Mouse (Mus musculus): ENCODE results near the gene Cep295. TPM values are rescaled to one million over a fixed set of nuclear protein-coding genes. Genes with fewer than 3 reads are reported as not detected.
"Not testable (repeated sequence)": the region's sequence is repeated elsewhere in the genome, so short reads cannot be mapped to it uniquely, and the experiment has no call there.

Gene Cep295
- total RNA-seq, 2 experiments from 2014 or later, result 6.1 to 9.2 TPM

DNA sequence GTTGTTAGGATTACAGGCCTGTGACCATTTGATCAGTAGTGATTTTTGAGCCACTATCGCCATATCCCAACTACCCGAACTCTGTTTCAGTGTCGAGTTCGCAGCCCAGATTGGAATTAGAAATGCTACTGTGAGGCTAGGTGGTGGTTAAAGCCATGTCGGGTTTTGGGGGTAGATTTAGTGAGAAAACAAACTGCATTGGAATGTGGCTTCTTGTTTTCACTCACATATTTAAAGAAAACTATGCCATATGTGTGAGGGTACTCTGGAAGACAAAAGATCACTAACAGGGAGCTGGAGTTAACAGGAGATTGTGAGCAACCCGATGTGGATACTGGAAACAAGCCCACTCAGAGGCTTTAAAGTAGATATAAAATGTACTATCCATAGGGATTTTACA is 50.3 kb downstream of the Cep295 start:
- DNase-seq (ENCODE audit: low spot score in 2 of 2), result no peak

DNA sequence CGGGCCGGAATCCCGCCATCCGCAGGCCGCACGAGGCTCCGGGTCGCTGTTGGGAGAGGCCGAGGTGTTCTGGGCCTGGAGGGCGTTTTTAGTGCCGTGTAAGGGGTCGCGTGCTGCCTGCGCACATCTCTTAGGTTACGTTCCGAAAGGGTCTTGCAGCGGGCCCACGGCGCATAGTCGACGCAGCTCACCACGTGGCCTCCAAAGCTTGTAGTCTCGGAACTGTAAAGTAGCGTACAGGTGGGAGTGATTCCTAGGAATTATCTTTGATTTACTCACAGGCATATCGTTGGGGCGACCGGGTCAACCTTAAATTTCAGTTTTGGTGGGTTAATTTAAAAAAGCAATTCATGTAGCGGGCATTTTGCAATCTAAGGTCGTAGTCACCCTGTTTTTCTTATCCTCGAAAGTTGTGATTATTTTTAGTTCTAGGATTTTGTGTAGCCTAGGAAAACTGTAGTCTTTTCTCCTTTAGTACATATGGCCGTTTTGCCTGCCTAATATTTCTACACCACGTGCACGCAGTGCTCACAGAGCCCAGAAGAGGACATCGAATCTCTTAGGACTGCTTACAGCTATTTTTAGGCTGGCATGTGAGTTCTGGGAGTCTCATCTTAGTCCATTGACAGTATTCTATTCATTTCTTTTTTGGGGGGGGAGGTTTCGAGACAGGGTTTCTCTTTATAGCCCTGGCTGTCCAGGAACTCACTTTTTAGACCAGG is 51.0 kb downstream of the Cep295 start, which contains the start of gene 4931406C07Rik:
Gene 4931406C07Rik, minus strand, starts transcription at position 51 of the 722 bp plus-strand sequence.
- DNase-seq (ENCODE audit: low spot score in 2 of 2), result no peak

DNA sequence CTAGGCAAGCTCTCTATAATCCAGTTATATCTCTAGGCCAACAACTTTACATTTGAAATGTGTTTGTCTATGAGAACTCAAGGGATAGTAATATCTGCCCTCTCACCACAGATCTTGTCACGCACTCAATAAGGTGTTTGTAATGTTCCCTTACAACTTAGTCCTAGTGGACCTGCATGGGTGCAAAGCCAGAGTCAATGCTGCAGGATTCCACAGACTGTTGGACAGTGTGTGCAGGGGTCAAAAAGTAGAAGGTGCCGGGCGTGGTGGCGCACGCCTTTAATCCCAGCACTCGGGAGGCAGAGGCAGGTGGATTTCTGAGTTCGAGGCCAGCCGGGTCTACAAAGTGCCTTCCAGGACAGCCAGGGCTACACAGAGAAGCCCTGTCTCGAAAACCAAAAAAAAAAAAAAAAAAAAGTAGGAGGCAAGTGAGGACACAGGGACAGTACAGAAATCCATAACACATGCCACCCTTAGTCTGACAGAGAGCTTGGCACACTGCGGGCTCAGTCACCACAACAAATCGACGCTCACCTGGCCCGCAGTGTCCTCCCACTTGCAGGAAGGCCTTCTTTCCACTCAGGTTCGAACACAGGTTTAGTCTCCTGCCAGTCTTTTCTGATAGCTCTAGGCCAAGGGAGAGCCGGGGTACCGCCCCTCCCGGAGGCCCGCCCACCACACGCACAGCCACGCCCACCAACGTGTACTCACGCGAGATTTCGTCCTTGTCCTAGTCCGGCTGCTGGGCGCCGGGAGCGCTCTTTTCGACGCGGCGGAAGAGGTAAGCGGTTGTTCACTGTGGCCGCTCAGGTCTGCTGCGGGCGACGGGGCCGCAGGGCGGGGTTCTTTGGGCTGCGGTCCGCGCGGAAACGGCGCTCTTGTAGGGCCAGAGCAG is 51.8 kb downstream of the Cep295 start, which contains the start of gene Taf1d:
Gene Taf1d, plus strand, starts transcription at position 712 of the 895 bp plus-strand sequence.
- peak; percentile 99 for DNase-seq (ENCODE audit: low spot score in 2 of 2)

DNA sequence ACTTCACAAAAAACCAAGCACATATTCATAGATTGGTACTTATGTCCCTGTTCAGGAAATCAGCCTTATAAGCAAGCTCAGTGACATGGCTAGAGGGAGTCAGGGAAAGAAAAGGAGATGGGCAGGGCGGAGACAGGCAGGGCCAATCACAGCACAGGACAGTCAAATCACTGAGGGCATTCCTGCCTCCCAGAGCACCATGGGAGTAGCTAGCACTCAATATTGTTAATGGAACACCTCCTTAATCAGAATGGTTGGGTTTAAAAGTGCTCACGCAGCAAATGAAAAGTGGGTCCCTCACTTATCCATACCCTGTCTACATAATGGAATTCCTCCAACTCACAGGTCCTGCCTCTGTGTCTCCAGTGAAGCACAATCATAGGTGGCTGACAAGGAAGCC is 54.7 kb downstream of the Cep295 start:
- no peak for DNase-seq (ENCODE audit: low spot score in 2 of 2)

DNA sequence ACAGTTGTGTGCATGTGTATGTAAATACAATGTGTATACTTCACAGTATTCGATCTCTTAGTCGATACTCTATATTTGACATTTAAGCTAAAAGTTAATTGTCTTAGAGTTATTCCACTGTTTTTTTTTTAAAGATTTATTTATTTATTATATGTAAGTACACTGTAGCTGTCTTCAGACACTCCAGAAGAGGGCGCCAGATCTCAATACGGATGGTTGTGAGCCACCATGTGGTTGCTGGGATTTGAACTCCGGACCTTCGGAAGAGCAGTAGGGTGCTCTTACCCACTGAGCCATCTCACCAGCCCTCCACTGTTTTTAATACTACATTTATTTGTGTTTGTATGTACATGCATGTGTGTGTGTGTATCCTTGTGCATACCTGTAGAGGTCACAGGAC is 55.6 kb downstream of the Cep295 start:
- DNase-seq (ENCODE audit: low spot score in 2 of 2), result not testable (repeated sequence)

GRCm38 (mm10) chr9:15301399-15301798 is 56.2 kb downstream of the Cep295 start:
- peak; percentile 39 to 44 for DNase-seq (ENCODE audit: low spot score in 2 of 2)

- no peak for DNase-seq (ENCODE audit: low spot score in 2 of 2)
These were observed 57.5 kb downstream of the Cep295 start for GRCm38 (mm10) chr9:15300056-15300455.

DNA sequence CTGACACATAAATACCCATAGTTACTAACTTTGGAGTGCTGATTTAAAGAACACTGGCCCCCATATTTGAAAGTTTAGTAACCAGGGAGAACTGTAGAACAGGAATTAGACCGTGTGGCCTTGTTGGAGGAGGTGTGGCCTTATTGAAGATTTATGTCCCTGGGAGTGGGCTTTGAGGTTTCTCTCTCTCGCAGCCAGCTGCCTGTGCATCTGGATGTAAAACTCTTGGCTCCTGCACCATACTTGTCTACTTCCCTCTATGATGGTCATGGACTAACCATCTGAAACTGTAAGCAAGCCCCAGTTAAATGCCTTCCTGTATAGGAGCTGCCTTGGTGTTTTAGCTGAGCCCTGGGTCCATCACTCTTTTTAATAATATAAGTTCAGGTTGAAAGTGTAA is 59.1 kb downstream of the Cep295 start:
- DNase-seq (ENCODE audit: low spot score in 2 of 2), result no peak

- no peak for DNase-seq (ENCODE audit: low spot score in 2 of 2)
These were observed 60.5 kb downstream of the Cep295 start for GRCm38 (mm10) chr9:15297112-15297511.

GRCm38 (mm10) chr9:15289251-15289650 is 68.3 kb downstream of the Cep295 start:
- DNase-seq (ENCODE audit: low spot score in 2 of 2), result no peak

DNA sequence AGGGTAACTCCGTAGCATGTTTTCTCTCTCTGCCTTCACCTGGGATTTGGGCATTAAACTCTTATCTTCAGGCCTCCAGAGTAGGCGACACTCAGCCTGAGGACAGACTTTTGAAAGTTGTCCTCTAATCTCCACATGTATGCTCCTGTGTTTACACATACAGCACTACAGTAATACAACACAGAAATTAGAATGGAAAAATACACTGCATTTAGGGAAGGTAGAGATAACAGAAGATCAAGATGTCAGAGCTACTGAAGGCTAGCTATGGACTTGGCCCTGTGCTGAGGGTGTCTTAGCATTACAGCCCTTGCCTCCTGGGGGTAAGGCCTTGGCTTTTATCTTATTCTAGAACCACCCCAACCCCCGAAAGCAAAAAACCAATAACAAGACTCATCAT is 69.2 kb downstream of the Cep295 start:
- DNase-seq (ENCODE audit: low spot score in 2 of 2), result no peak

- no peak for DNase-seq (ENCODE audit: low spot score in 2 of 2)
These were observed 69.7 kb downstream of the Cep295 start for GRCm38 (mm10) chr9:15287846-15288245.

GRCm38 (mm10) chr9:15285443-15285842 is 72.1 kb downstream of the Cep295 start:
- no peak for DNase-seq (ENCODE audit: low spot score in 2 of 2)

DNA sequence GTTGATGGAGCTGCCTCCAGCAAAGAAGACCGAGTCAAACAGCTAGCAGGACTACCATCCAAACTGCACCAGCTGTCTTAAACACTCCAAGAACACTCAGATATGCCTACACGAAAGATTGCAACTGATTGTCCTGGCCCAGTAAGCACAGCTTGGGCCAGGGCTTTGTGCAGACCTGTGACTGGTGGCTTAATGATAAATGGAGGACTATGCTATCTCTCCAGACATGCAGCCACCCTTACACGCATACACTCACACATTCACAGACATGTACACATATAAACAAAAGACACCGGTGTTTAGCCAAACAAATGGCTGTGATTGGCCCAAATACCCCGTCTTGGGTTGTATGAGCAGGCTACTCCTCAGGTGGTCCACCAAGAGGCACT is 77.1 kb downstream of the Cep295 start:
- no peak for DNase-seq (ENCODE audit: low spot score in 2 of 2)

- DNase-seq (ENCODE audit: low spot score in 2 of 2), result peak; percentile 87 to 89
These were observed 77.7 kb downstream of the Cep295 start, which contains the start of gene Med17 for GRCm38 (mm10) chr9:15279649-15280490. Med17 (minus strand) TSS chr9:15279931.

DNA sequence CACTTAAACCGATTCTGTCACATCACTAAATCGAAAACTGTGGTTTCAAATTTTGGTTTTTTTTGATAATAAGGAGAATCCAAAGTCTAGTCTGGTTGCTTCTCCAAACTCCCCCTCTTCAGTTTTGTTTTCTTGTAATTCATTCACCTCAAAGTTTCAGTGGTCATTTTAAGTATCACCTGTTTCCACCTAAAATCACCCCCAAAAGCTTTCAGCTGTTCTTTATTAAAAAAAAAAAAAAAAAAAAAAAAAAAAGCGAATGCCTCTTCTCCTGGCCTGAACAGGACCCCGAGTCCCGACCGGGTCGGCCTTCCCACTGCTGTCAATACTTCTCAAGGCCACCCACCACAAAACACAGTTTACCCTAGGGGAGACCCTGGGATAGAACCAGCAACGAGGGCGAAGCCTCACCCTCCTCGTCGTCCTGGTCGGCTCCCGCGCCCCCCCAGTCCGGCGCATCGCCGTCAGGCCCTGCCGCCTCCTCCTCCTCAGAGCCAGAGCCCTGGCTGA is 78.4 kb downstream of the Cep295 start:
- DNase-seq (ENCODE audit: low spot score in 2 of 2), result no peak

DNA sequence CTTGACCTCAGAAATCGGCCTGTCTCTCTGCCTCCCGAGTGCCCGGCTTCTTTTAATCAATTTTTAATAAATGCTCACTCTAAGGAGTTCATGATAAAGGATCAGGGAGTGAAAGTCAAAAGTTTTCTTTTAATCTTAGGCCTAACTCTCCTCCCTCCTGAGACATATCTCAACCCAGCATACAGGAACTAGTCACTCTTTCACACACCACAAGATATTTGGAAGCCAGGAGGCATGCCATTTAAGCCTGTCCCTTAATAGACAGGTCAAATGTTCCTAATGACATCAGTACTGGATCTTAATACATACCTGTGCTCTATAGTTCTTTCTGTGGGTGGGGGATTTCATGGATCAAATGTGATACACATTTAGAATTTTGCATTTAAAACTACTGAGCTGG is 79.2 kb downstream of the Cep295 start:
- DNase-seq (ENCODE audit: low spot score in 2 of 2), result no peak

DNA sequence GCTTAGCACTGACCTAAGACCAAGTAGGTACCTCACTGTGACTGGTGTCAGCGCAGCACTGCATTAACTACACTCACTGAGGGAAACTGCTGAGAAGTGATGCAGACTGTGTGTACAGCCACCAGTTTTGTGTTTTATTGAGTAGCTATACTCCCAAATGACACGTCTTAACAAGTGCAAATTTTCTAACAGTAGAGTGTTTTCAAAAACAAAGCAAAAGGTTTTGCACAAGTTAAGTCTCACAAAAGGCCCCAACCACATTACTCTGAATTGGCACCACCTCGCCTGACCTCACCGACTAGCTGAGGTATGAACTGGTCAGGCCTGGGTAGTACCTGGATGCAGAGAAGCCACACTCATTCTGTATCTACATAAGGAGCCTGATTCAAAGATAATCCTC is 80.7 kb downstream of the Cep295 start:
- no peak for DNase-seq (ENCODE audit: low spot score in 2 of 2)

GRCm38 (mm10) chr9:15273981-15274380 is 83.6 kb downstream of the Cep295 start:
- DNase-seq (ENCODE audit: low spot score in 2 of 2), result no peak

All from adrenal gland, adult 18-20 months (tissue).